Mouse (Mus musculus) kidney, postnatal 10 days (tissue): ENCODE data around the gene Mfn2.

Source experiments
- DNase-seq: peaks from one replicate; pipeline ENCODE4 v3.0.0; 2021; ENCODE audit warnings: mixed read lengths

Gene Mfn2

GRCm38 (mm10) chr4:147909486-147909885 is 5.0 kb upstream of the Mfn2 start:
- no peak for DNase-seq

- DNase-seq, result no peak
Observed at GRCm38 (mm10) chr4:147906230-147906629, 1.7 kb upstream of the Mfn2 start.

DNA sequence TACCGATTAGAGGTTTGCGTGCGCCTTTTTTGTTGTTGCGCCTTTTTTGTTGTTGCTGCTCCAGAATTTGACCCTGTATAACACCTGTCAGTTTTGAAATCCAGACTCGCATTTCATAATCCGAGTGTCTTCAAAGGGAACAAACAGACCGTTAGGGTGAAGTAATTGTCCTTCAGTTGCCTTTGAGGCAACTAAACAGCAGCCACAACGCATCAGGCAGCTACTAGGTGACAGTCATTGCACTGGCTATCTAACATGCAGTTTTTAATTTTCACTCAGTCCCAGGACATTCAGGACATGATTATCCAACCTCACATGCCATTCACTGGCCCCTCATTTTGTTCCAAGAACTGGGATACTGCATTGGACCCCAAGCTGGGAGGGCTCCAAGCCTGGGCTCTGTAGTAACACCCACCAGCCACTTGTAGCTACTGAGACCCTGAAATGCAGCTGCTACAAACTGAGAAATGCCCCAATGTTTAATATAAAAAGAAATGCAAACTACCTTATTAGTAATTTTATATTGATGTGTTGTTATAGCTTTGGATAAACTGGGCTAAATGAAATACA is 671 bp upstream of the Mfn2 start:
- no peak for DNase-seq

- no peak for DNase-seq
Observed at GRCm38 (mm10) chr4:147903601-147904000, 903 bp downstream of the Mfn2 start.

- DNase-seq, result no peak
Observed at GRCm38 (mm10) chr4:147902906-147903500, 1.5 kb downstream of the Mfn2 start.

GRCm38 (mm10) chr4:147900452-147900851 is 4.1 kb downstream of the Mfn2 start:
- no peak for DNase-seq

- no peak for DNase-seq
Observed at GRCm38 (mm10) chr4:147897348-147897747, 7.2 kb downstream of the Mfn2 start.

GRCm38 (mm10) chr4:147896411-147896810 is 8.1 kb downstream of the Mfn2 start:
- DNase-seq, result no peak

GRCm38 (mm10) chr4:147895815-147896330 is 8.6 kb downstream of the Mfn2 start:
- peak; percentile 33 for DNase-seq

DNA sequence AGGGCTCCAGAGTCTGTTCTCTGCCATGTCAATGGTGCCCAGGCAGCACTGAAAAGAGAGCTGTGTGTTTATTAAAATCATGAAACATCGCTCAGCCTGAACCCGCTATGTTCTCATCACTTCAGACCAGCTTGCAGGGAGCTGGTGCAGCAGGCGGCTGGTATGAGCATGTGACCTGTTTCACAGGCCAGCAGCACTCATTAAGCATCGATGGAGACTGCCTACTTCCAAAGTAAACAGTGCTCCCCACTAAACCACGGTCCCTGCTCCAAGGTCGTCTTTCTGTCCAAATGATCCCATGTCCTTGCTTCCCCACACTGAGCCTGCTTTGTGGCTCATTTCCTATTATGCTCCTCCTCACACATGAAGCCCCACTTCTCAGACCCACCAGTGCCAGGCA is 14.2 kb downstream of the Mfn2 start:
- DNase-seq, result no peak

DNA sequence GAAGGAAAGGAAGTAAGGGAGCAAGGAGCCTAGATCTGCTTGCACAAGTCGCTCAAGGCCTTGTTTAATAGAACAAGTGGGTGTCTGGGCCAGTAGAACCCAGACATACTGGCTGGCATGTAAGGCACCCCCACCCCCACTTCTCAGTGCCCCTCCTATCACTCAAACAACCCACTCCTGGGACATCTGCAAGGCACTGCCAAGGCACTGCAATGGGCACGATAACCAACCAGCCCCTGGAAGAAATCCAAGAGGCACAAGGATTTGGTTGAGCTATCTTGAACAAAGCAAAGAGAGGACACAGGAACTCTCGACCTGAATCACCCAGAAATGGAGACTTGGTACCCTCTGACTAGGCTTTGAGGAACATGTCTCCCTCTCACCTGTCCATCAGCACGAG is 16.3 kb downstream of the Mfn2 start:
- no peak for DNase-seq

GRCm38 (mm10) chr4:147887277-147887676 is 17.2 kb downstream of the Mfn2 start:
- DNase-seq, result no peak

- DNase-seq, result no peak
Observed at GRCm38 (mm10) chr4:147886158-147886557, 18.3 kb downstream of the Mfn2 start.

DNA sequence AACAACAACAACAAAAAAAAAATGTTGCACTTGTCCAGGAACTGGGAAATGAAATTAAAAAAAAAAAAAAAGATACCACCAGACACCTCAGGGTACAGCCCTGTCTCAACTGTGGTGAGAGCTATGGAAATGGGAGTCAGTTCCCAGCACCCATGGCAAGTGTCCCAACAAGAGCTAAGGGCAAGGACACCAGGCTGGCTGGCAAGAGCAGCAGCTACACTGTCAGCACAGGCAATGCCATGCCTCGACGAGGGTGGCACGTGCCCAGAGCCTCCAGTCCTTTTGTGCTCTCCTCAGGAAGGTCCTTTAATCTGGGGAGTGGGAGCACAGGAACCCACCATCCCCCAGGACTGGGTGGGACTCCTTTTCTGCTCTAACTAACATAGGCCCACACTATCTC is 20.4 kb downstream of the Mfn2 start:
- DNase-seq, result no peak

- no peak for DNase-seq
Observed at GRCm38 (mm10) chr4:147883041-147883440, 21.5 kb downstream of the Mfn2 start.

DNA sequence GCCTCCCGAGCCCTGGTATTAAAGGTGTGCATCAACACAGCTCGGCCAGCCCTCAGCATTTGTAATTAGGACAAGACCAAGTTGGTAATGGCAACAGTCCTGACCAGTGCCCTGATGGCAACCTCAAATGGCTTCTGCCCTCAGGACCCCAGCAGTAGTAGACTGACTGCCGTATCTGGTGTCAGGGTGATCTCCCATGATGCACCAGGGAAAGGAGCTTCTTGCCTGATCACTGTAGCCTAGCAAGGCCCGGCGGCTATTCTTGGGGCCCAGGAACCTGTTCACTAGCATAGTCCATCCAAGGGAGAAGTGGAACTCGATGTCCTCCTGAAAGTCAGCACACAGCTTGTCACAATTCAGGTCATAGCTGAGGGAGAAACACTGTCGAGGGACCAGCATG is 22.7 kb downstream of the Mfn2 start:
- DNase-seq, result no peak

- DNase-seq, result no peak
Observed at GRCm38 (mm10) chr4:147879865-147880264, 24.6 kb downstream of the Mfn2 start.

GRCm38 (mm10) chr4:147879456-147879855 is 25.0 kb downstream of the Mfn2 start:
- DNase-seq, result no peak

- DNase-seq, result no peak
Observed at GRCm38 (mm10) chr4:147878537-147878936, 26.0 kb downstream of the Mfn2 start.

DNA sequence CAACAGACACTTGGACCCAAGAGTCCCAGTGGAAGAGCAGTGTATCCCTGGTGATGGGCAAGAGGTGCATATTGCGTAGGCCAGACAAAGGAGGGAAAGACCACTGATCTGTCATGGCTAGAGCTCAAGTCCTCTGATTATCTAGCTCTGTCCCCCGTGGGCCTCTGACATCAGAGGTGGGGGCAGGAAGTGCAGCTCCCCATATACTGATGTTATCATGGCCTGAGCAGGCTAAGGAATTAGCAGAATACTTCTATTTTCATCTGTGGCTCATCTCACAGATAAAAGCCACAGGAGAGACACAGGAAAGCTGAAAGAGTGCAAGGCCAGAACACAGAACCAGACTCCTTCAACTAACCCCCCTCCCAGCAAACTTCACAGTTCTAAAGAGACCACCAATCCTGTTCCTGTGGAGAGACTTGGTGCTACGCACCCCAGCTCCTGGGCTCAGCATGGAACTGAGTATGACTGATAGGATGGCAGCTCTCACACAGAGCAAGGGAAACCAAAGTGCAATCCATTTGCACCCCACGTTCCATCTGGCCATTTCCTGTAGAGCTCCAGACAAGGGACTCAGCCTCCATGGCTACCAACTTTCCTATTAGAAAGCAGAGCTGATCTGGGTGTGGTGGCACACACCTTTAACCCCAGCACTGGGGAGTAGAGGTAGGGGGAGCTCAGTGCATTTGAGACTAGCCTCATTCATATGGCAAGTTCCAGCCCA is 28.5 kb downstream of the Mfn2 start:
- DNase-seq, result no peak

DNA sequence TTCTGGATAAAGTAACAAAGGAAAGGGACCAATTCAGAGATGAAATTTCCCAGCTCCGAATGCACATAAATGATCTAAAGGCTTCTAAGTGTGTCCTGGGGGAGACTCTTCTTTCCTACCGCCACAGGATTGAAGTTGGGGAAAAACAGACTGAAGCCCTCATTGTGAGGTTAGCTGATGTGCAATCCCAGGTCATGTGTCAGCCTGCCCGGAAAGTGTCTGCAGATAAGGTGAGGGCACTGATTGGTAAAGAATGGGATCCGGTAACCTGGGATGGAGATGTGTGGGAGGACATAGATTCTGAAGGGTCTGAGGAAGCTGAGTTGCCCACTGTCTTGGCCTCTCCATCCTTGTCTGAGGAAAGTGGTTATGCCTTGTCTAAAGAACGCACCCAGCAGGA is 35.3 kb downstream of the Mfn2 start:
- no peak for DNase-seq

DNA sequence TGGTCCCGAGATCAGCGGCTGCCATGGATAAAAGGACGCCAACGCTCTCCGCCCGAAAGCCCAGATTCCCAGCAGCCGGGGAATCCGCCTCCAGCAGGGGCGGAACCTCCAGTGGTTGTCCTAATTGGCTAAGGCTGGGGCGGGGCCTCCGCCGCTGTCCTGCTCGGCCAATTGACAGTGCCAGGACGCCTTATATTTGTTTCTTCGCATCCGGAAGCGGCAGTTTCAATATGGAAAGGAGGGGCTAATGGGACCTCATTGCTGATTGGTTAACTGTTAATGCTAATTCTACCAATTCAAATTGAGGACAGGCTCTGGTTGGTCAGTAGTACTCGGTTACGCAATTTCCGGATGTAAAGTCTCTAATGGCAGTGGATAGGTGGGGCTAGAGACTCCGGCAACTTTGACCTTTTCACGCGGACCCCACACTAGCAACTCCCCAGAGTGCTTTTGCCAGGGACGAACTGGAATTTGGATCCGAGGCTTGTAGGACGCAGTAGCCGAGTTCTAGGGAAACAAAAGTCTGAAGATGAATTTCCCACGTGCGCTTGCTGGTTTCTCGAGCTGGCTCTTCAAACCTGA is 36.0 kb downstream of the Mfn2 start, which contains the start of the genes Miip and Fv1:
Gene Miip, minus strand, starts transcription at position 367 of the 582 bp plus-strand sequence.
Gene Fv1, plus strand, starts transcription at position 530 of the 582 bp plus-strand sequence.
- peak; percentile 96 for DNase-seq
